Mouse (Mus musculus) midbrain, embryonic 14.5 days (tissue): ENCODE results near the gene Pdrg1. TPM values are rescaled to one million over a fixed set of nuclear protein-coding genes. Genes with fewer than 3 reads are reported as not detected.

ENCODE experiments used
- ATAC-seq: fragments of 200-750 bp; cut with Nextera tagmentation; 2 replicates; pipeline ENCODE4 v1.8.0; 2017; ENCODE audit warnings: moderate number of reproducible peaks, moderate library complexity; ENCODE audit not compliant: low FRiP score, low TSS enrichment
- DNase-seq: peaks from one replicate; pipeline ENCODE4 v3.0.0-alpha.2; 2015
- H3K27ac ChIP-seq: fragments of 300-500 bp; sonication (generic); replicated peaks from 2 replicates; pipeline ENCODE4 v1.5.1; 2014; ENCODE audit warnings: mild to moderate bottlenecking, low read depth, low read length, moderate library complexity
- H3K27me3 ChIP-seq: fragments of 300-500 bp; sonication (generic); 2 replicates; pipeline ENCODE4 v1.6.1; 2014; ENCODE audit warnings: low read length, control low read depth, mixed read lengths; ENCODE audit not compliant: control insufficient read depth, insufficient read depth
- H3K36me3 ChIP-seq: fragments of 300-500 bp; sonication (generic); 2 replicates; pipeline ENCODE4 v1.6.1; 2014; ENCODE audit warnings: low read length, control low read depth; ENCODE audit not compliant: control insufficient read depth, insufficient read depth
- H3K4me1 ChIP-seq: fragments of 300-500 bp; sonication (generic); 2 replicates; pipeline ENCODE4 v1.6.1; 2014; ENCODE audit warnings: mild to moderate bottlenecking, antibody characterized with exemption, low read length, control low read depth; ENCODE audit not compliant: control insufficient read depth, insufficient read depth
- H3K4me2 ChIP-seq: fragments of 300-500 bp; sonication (generic); 2 replicates; pipeline ENCODE4 v1.6.1; 2014; ENCODE audit warnings: mild to moderate bottlenecking, low read length, moderate library complexity
- H3K4me3 ChIP-seq: fragments of 300-500 bp; sonication (generic); replicated peaks from 2 replicates; pipeline ENCODE4 v1.5.1; 2014; ENCODE audit warnings: low read depth, low read length
- H3K9ac ChIP-seq: fragments of 300-500 bp; sonication (generic); replicated peaks from 2 replicates; pipeline ENCODE4 v1.6.1; 2014; ENCODE audit warnings: mild to moderate bottlenecking, low read length, moderate library complexity
- H3K9me3 ChIP-seq: fragments of 300-500 bp; sonication (generic); 2 replicates; pipeline ENCODE4 v1.6.1; 2016; ENCODE audit warnings: low read length, control low read depth, mixed read lengths; ENCODE audit not compliant: control insufficient read depth
- WGBS: fragments of 180-500 bp; shearing (Covaris S2); extraction: QIAGEN DNeasy Blood & Tissue Kit; methylation state at CpG from one replicate; pipeline ENCODE4 v1.1.7; 2014; 5-methylcytosine and 5-hydroxymethylcytosine counted together
- polyA plus RNA-seq: library from polyadenylated mRNA; unstranded; fragments of >200 nt; fragmentation: Nextera tagmentation; extraction: Ambion mirVana; gene quantifications from 2 replicates; pipeline ENCODE4 v1.2.1, GENCODE M21; 2014

Gene Pdrg1
- polyA plus RNA-seq, 1 experiment from 2014 or later = 117 TPM

GRCm38 (mm10) chr2:153051537-153051936, 36.3 kb upstream of the Pdrg1 start:
- WGBS = 82% methylated on average over 9 of the region's 9 CpGs
- Histone ChIP-seq H3K4me1 (peaks cover 13% of the 10 kb centered on the region; the same call in 1 of the 2 replicates), H3K9ac (no peak overlapping the region), H3K4me2 (no peak overlapping the region), H3K4me3 (no peak overlapping the region), H3K27me3 (peaks cover 16% of the 10 kb centered on the region; the same call in 1 of the 2 replicates), H3K9me3 (no peaks in the 10 kb centered on the region), H3K36me3 (peaks cover 24% of the 10 kb centered on the region), H3K27ac (no peak overlapping the region)
- DNase-seq (no peak), ATAC-seq (no peak)

GRCm38 (mm10) chr2:153051095-153051494, 35.9 kb upstream of the Pdrg1 start:
- Histone ChIP-seq H3K27ac (no peak overlapping the region), H3K27me3 (peaks cover 16% of the 10 kb centered on the region; the same call in 1 of the 2 replicates), H3K36me3 (peaks cover 20% of the 10 kb centered on the region), H3K4me3 (no peak overlapping the region), H3K4me1 (peaks cover 15% of the 10 kb centered on the region; the same call in 1 of the 2 replicates), H3K4me2 (no peak overlapping the region), H3K9me3 (no peaks in the 10 kb centered on the region), H3K9ac (no peak overlapping the region)
- no peak for DNase-seq
- 86% methylated on average over 6 of the region's 6 CpGs for WGBS
- ATAC-seq = no peak

- WGBS = 87% methylated on average over 4 of the region's 4 CpGs
- ATAC-seq = no peak
- H3K27me3 ChIP-seq = peaks cover 16% of the 10 kb centered on the region; the same call in 1 of the 2 replicates
- H3K4me2 ChIP-seq = no peak overlapping the region
- no peaks in the 10 kb centered on the region for H3K9me3 ChIP-seq
- H3K4me1 ChIP-seq = peaks cover 18% of the 10 kb centered on the region; the same call in 1 of the 2 replicates
- no peak overlapping the region for H3K4me3 ChIP-seq
- H3K9ac ChIP-seq = no peak overlapping the region
- no peak overlapping the region for H3K27ac ChIP-seq
- DNase-seq = no peak
- peaks cover 14% of the 10 kb centered on the region for H3K36me3 ChIP-seq
Measured at GRCm38 (mm10) chr2:153049997-153050358, 34.8 kb upstream of the Pdrg1 start.

- Histone ChIP-seq H3K9ac (no peak overlapping the region), H3K4me3 (no peak overlapping the region), H3K27ac (peak overlapping the region; percentile 53), H3K4me1 (peaks cover 18% of the 10 kb centered on the region; the same call in 1 of the 2 replicates), H3K27me3 (peaks cover 16% of the 10 kb centered on the region; the same call in 1 of the 2 replicates), H3K4me2 (no peak overlapping the region), H3K9me3 (no peaks in the 10 kb centered on the region), H3K36me3 (peaks cover 8% of the 10 kb centered on the region)
- WGBS = 39% methylated on average over 9 of the region's 9 CpGs
- ATAC-seq (peak; percentile 59), DNase-seq (peak; percentile 69)
Measured at GRCm38 (mm10) chr2:153049288-153049996, 34.2 kb upstream of the Pdrg1 start.

- no peak for ATAC-seq
- Histone ChIP-seq H3K9me3 (no peaks in the 10 kb centered on the region), H3K4me1 (peaks cover 18% of the 10 kb centered on the region; the same call in 1 of the 2 replicates), H3K9ac (no peak overlapping the region), H3K27ac (0 out of 2 replicates have a peak overlapping the region, but pooled peaks have one; percentile 53), H3K27me3 (peaks cover 16% of the 10 kb centered on the region; the same call in 1 of the 2 replicates), H3K4me3 (no peak overlapping the region), H3K36me3 (0 out of 2 replicates have a peak, but pooled peaks cover under 1% of the 10 kb centered on the region), H3K4me2 (no peak overlapping the region)
- DNase-seq = peak; percentile 66
- whole genome bisulfite sequencing = 39% methylated on average over 17 of the region's 17 CpGs
Measured at GRCm38 (mm10) chr2:153047828-153048465, 32.7 kb upstream of the Pdrg1 start.

GRCm38 (mm10) chr2:153045884-153046299, 30.7 kb upstream of the Pdrg1 start:
- H3K9ac ChIP-seq = no peak overlapping the region; the same call in 1 of the 2 replicates
- H3K36me3 ChIP-seq = no peaks in the 10 kb centered on the region
- H3K27ac ChIP-seq = peak overlapping the region; percentile 60
- ATAC-seq (0 out of 2 replicates have a peak, but pooled peaks have one; percentile 31), DNase-seq (peak; percentile 67)
- H3K4me3 ChIP-seq = no peak overlapping the region
- no peaks in the 10 kb centered on the region for H3K9me3 ChIP-seq
- WGBS = 31% methylated on average over 8 of the region's 8 CpGs
- H3K4me1 ChIP-seq = peaks cover 18% of the 10 kb centered on the region; the same call in 1 of the 2 replicates
- no peak overlapping the region for H3K4me2 ChIP-seq
- H3K27me3 ChIP-seq = no peaks in the 10 kb centered on the region

GRCm38 (mm10) chr2:153043886-153044285, 28.7 kb upstream of the Pdrg1 start:
- Histone ChIP-seq H3K36me3 (no peaks in the 10 kb centered on the region), H3K4me3 (no peak overlapping the region), H3K9me3 (no peaks in the 10 kb centered on the region), H3K27me3 (no peaks in the 10 kb centered on the region), H3K4me2 (no peak overlapping the region), H3K9ac (no peak overlapping the region), H3K27ac (no peak overlapping the region), H3K4me1 (peaks cover 9% of the 10 kb centered on the region; the same call in 1 of the 2 replicates)
- ATAC-seq (no peak), DNase-seq (no peak)
- 59% methylated on average over 3 of the region's 3 CpGs for WGBS

- Histone ChIP-seq H3K4me3 (no peak overlapping the region), H3K9ac (no peak overlapping the region), H3K27ac (0 out of 2 replicates have a peak overlapping the region, but pooled peaks have one; percentile 2), H3K4me1 (peaks cover 39% of the 10 kb centered on the region), H3K9me3 (no peaks in the 10 kb centered on the region), H3K4me2 (no peak overlapping the region), H3K36me3 (no peaks in the 10 kb centered on the region), H3K27me3 (no peaks in the 10 kb centered on the region)
- ATAC-seq (no peak), DNase-seq (peak; percentile 29)
- 8% methylated on average over 2 of the region's 2 CpGs for WGBS
Measured at GRCm38 (mm10) chr2:153036690-153037089, 21.5 kb upstream of the Pdrg1 start.
